Mouse (Mus musculus): Measurements from ENCODE around the gene Traf3.

Traf3 gene

GRCm38 (mm10) chr12:111267673-111268325 is 101.6 kb downstream of the Traf3 start:
- no peak for DNase-seq

DNA sequence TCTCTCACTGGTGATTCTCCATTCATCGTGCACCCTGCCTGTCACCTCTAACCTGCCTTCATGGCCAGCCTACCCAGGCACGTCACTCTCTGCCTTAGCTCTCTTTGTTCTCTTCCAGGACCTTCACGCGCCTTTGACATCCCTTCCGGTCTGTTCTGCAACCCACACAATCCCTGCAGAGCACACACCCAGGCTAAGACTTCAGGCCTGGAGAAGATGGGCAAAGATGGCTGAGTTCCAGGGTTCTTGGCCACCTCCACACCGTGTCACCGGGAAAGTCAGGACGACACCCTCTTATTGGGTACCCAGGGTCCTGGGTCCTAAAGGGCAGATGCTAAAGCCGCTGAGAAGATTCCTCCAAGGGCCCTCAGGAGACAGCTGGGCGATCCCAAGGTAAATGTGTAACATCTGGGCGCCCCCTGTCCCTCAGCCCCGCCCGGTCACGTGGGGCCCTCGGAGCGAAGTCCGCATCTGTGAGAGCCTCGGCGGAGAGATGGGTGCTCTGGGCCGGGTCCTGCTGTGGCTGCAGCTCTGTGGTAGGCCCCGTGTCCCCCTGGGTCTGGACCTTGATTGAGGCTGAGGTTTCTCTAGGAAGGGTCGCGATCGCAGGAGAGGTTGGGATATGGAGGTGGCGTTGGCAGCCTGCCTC is 104.6 kb downstream of the Traf3 start, which contains the start of gene Amn:
Gene Amn, plus strand, starts transcription at position 467 of the 649 bp plus-strand sequence.
- DNase-seq: no peak

- DNase-seq: no peak
Observed at GRCm38 (mm10) chr12:111271406-111271805, 105.2 kb downstream of the Traf3 start.

DNA sequence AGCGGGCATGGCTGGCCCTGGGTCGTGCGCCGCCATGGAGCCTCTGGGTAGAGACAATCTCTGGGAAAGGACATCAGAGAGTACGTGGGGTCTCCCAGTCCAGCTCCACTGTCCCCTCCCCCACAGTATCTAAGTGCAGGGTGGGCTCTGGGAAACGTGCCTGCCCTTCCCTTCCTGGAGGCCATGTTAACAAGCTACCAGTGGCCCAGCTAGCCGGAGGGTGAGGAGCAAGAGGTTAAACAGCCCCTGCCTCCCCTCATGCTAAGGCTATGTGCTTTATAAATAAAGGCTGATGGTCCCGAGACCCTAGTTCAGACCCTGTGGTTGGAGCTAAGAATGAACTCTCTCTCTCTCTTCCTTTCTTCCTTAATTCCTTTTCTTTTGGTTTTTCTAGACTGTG is 105.8 kb downstream of the Traf3 start:
- no peak for DNase-seq

- DNase-seq: peak; percentile 86
Observed at GRCm38 (mm10) chr12:111272420-111272819, 106.2 kb downstream of the Traf3 start.

DNA sequence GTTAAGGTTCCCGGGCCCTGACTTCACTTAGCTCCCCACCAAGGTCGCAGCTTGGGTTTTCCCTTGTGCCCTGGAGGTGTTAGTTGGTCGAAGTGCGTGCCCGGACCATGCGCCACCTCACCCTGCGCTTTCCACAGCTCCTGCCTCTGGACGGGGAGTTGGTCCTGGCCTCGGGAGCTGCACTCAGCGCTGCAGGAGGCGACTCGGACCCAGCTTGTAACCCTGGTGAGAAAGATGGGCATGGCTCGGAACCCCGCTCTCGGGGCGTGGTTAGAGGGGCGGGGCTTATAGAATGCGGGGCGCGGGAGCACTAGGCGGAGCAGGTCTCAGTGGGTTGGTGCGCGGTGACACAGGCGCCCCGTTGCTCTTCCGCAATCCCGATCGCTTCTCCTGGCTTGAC is 107.8 kb downstream of the Traf3 start:
- DNase-seq: no peak

GRCm38 (mm10) chr12:111274447-111275149 is 108.4 kb downstream of the Traf3 start:
- DNase-seq: peak; percentile 66

DNA sequence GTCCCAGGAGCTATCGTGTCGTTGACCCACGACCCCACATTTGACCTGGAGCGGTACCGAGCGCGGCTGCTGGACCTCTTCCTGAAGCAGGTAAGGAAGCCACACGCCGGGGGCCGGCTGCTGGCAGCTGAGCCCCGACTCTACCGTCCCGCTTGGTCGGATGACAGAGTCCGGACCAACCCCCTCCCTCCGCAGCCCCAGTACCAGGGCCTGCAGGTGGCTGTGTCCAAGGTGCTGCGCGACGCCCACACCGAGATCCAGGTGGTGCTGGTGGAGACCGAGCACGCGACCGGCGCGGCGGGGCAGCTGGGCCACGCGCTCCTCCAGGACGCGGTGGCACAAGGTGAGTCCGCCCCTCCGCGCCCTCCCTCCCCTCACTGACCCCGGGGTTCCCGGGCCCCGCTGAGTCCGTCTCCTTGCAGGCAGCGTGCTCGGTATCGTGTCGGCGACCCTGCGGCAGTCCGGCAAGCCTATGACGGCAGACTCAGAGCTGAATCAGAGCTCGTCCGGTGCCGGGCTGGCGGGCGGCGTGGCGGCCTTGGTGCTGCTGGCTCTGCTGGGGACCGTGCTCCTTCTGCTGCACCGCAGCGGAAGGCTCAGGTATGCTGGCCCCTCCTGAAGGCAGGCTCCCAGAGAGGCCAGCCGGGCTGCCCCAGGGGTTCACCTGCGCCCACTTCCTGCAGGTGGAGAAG is 109.1 kb downstream of the Traf3 start:
- DNase-seq: peak; percentile 37

GRCm38 (mm10) chr12:111276371-111276770 is 110.2 kb downstream of the Traf3 start:
- DNase-seq: no peak

DNA sequence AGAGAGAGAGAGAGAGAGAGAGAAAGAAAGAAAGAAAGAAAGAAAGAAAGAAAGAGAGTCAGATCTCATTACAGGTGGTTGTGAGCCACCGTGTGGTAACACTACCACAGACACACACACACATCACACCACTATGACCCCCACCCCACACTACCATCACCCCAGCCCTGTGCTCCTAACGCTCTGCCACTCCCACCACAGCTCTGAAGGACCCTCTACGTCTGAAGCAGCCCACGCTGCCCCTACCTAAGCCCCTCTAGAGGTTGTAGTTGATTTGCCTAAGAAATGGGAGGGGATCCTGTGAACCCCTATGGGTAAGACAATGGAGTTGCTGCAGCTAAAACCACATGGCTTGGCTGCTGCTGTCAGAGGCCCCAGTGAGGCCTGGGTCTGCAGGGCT is 117.4 kb downstream of the Traf3 start:
- DNase-seq: no peak

DNA sequence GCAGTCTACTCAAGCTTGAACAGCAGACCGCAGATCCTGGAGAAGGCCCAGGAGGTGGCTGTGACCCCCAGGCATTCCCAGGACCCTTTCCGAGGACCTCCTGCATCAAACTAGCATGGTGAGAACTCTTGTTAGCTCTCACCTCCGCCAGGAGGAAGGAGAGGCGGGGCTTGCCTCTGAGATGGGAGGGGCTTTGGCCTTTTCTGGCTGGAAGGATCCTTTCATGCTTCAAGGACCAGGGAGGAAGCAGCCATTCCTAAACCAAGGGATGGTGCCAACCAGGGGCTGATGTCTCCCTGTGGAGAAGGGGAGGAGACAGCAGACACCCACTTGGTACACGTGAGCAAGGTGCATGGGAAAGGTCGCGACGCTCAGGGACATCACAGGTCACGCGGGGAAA is 118.4 kb downstream of the Traf3 start:
- no peak for DNase-seq

DNA sequence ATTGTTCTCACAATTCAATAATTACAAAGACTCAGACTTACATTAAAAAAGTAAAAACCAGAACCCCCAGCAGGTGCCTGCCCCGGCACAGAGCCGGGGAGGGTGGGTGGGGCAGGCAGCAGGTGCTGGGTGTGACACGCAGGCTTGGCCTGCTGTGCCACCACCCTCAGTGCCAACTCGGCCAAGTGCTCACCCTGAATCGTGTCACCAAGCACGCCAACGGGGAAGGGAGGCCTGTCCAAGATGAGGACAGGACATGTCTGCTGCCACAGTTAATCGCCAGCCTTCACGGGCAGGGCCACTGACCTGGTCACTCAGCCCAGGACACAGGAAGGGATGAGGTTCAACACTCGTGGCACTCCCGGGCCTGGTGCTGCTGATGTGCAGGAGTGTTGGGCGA is 126.9 kb downstream of the Traf3 start:
- DNase-seq: no peak

GRCm38 (mm10) chr12:111301322-111302017 is 135.3 kb downstream of the Traf3 start:
- DNase-seq: no peak

GRCm38 (mm10) chr12:111302018-111302345 is 135.8 kb downstream of the Traf3 start:
- DNase-seq: no peak

GRCm38 (mm10) chr12:111303702-111304337 is 137.7 kb downstream of the Traf3 start:
- DNase-seq: no peak

- no peak for DNase-seq
Observed at GRCm38 (mm10) chr12:111306821-111307220, 140.7 kb downstream of the Traf3 start.

DNA sequence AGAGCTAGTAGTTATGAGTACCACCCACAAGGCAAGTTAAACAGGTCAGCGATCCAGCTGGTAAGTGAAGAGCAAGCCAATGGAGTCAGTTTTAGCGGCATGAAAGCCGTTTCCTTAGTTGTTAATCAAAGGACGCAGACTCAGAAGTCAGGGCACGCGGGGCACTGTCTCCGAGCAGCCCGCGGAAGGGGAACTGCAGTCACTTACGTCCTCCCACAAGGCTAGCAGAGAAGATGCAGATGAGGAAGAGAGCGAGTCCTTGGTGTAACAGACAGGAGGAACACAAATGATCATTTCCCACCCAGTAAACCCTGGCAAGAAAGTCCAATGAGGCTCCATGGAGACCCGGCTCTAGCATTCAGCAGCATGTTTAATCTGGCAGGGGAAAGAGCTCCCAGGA is 143.1 kb downstream of the Traf3 start:
- no peak for DNase-seq

- DNase-seq: no peak
Observed at GRCm38 (mm10) chr12:111309931-111310330, 143.8 kb downstream of the Traf3 start.

DNA sequence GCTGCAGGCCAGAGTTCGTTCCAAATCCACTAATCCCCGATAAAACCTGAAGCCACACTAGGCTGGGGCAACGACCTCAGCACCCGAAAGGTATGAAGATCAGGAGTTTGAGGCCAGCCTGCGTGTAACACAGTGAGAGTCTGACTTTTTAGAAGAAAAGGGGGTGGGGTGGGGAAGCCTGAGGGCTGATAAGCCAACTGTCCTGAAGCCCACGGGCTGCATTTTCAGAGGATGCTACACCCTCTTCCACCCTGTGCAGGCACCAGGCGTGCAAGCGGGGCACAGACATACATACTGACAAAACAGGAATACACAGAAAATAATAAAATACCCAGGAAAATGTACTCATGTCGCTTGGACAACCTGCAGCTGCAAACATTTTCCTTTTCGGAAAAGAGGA is 145.6 kb downstream of the Traf3 start:
- no peak for DNase-seq

DNA sequence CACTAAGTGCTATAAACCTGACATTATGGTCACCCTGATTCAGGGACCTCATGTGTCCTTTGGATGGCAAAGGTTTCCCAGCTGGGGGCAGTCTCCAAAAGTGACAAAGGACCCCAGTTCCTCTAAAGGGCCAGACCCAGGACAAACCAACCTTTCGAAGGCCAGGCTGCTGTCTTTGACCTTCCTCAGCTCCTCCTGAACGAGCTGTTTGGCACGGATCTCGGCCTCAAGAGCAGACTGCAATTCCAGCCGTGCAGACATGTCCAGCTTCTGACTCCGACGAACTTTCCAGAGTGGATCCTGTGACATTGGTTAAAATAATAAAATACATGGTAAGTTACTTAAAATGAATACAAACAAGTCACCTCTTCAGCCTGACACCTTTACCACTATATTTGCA is 148.1 kb downstream of the Traf3 start:
- DNase-seq: no peak
